Mouse (Mus musculus): ENCODE data around the gene Tmc5.

Gene Tmc5

GRCm38 (mm10) chr7:118597201-118597600 is at the start of gene Tmc5:
Gene Tmc5 (plus strand): TSS chr7:118597297.
- no peak for DNase-seq (ENCODE audit: low read depth, low spot score)

- DNase-seq (ENCODE audit: low read depth, low spot score), result no peak
These were observed 49.6 kb upstream of the Tmc5 start for GRCm38 (mm10) chr7:118547451-118547850.

- DNase-seq (ENCODE audit: low read depth, low spot score), result no peak
These were observed 43.2 kb upstream of the Tmc5 start for GRCm38 (mm10) chr7:118553881-118554280.

GRCm38 (mm10) chr7:118554290-118554689 is 42.8 kb upstream of the Tmc5 start:
- no peak for DNase-seq (ENCODE audit: low read depth, low spot score)

GRCm38 (mm10) chr7:118569121-118569543 is 28.0 kb upstream of the Tmc5 start:
- no peak for DNase-seq (ENCODE audit: low read depth, low spot score)

GRCm38 (mm10) chr7:118571350-118571749 is 25.7 kb upstream of the Tmc5 start:
- DNase-seq (ENCODE audit: low read depth, low spot score), result no peak

GRCm38 (mm10) chr7:118572039-118572438 is 25.1 kb upstream of the Tmc5 start:
- DNase-seq (ENCODE audit: low read depth, low spot score), result no peak

- DNase-seq (ENCODE audit: low read depth, low spot score), result no peak
These were observed 18.8 kb upstream of the Tmc5 start for GRCm38 (mm10) chr7:118578269-118578668.

GRCm38 (mm10) chr7:118579938-118580337 is 17.2 kb upstream of the Tmc5 start:
- DNase-seq (ENCODE audit: low read depth, low spot score), result no peak

GRCm38 (mm10) chr7:118583821-118584220 is 13.3 kb upstream of the Tmc5 start:
- DNase-seq (ENCODE audit: low read depth, low spot score), result no peak

- DNase-seq (ENCODE audit: low read depth, low spot score), result no peak
These were observed 12.7 kb upstream of the Tmc5 start, which contains the start of gene Tmc7 for GRCm38 (mm10) chr7:118584257-118584907. Gene Tmc7 (minus strand): TSS chr7:118584736.

GRCm38 (mm10) chr7:118584926-118585325 is 12.2 kb upstream of the Tmc5 start:
- DNase-seq (ENCODE audit: low read depth, low spot score), result no peak

GRCm38 (mm10) chr7:118585856-118586255 is 11.2 kb upstream of the Tmc5 start:
- no peak for DNase-seq (ENCODE audit: low read depth, low spot score)

GRCm38 (mm10) chr7:118590726-118591305 is 6.3 kb upstream of the Tmc5 start:
- peak; percentile 27 for DNase-seq (ENCODE audit: low read depth, low spot score)

GRCm38 (mm10) chr7:118592146-118592545 is 5.0 kb upstream of the Tmc5 start:
- DNase-seq (ENCODE audit: low read depth, low spot score), result peak; percentile 53

GRCm38 (mm10) chr7:118593567-118594407 is 3.3 kb upstream of the Tmc5 start:
- no peak for DNase-seq (ENCODE audit: low read depth, low spot score)

- DNase-seq (ENCODE audit: low read depth, low spot score), result no peak
These were observed 2.5 kb upstream of the Tmc5 start for GRCm38 (mm10) chr7:118594611-118595010.

GRCm38 (mm10) chr7:118595228-118595627 is 1.9 kb upstream of the Tmc5 start:
- peak; percentile 78 for DNase-seq (ENCODE audit: low read depth, low spot score)

GRCm38 (mm10) chr7:118596271-118596670 is 826 bp upstream of the Tmc5 start:
- no peak for DNase-seq (ENCODE audit: low read depth, low spot score)

GRCm38 (mm10) chr7:118599954-118600631 is 3.0 kb downstream of the Tmc5 start:
- DNase-seq (ENCODE audit: low read depth, low spot score), result no peak

GRCm38 (mm10) chr7:118604842-118605241 is 7.7 kb downstream of the Tmc5 start:
- DNase-seq (ENCODE audit: low read depth, low spot score), result no peak

GRCm38 (mm10) chr7:118609815-118610214 is 12.7 kb downstream of the Tmc5 start:
- no peak for DNase-seq (ENCODE audit: low read depth, low spot score)
